Mouse (Mus musculus) C2C12 (cell line): ENCODE data around the gene Lbx2.

Source experiments
- CEBPB ChIP-seq: IDR thresholded peaks from one replicate; pipeline ENCODE4 v1.6.1; 2011; ENCODE audit warnings: low read depth, mild to moderate bottlenecking, control low read depth, moderate library complexity
- CTCF ChIP-seq: IDR thresholded peaks from one replicate; pipeline ENCODE4 v1.5.1; 2011; ENCODE audit not compliant: control insufficient read depth, insufficient read depth, insufficient read length
- MAX ChIP-seq: IDR thresholded peaks from one replicate; pipeline ENCODE4 v1.6.1; 2011; ENCODE audit warnings: mild to moderate bottlenecking, control low read depth
- MYOD1 ChIP-seq: IDR thresholded peaks from one replicate; pipeline ENCODE4 v1.6.1; 2011; ENCODE audit warnings: low read depth; ENCODE audit not compliant: control insufficient read depth, insufficient read length
- USF1 ChIP-seq: IDR thresholded peaks from one replicate; pipeline ENCODE4 v1.6.1; 2011; ENCODE audit warnings: low read depth, mild to moderate bottlenecking, control low read depth, moderate library complexity

DNA sequence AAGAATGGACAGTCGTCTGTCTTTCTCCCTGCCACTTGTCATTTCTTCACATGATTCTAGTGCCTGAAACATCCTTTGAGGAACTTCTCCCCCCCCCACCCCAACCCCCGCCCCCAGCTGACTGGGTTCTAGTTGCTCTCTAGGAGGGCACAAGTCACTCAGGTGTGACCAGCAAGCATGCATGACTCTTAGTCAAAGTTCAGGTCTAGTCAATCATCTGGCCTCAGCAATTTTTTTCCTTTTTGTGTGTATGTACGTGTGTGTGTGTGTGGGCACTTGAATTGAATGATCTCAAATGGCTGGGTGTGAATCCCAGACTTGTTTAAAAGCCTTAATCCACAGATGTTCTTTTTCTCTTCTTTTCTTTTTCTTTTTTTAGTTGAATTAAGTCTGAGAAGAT lies 48.1 kb downstream of the Lbx2 start:
- TF ChIP-seq CTCF (no peak), USF1 (no peak), MAX (no peak), CEBPB (no peak), MYOD1 (no peak)
